Mouse (Mus musculus): ENCODE data around the gene Itpa.
"Not testable (repeated sequence)": the region's sequence is repeated elsewhere in the genome, so short reads cannot be mapped to it uniquely, and the experiment has no call there.

Gene Itpa

DNA sequence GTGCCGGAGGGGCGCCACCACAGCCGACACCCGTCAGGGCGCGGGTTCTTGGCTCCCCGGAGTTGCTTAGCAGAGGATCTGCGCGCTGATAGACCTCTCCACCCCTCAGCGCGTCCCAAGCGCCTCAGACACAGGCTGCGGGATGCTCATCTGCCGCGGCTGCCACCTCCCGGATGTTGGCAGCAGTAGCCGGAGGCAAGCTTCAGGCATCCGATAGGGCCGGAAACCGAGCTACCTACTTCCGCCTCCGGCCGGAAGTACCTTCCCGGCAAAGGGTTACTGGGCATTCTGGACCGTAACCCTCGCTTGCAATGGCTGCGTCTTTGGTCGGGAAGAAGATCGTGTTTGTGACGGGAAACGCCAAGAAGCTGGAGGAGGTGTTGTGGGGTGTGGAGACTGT lies at the start of gene Itpa:
Itpa (plus strand) TSS at position 52 of the 400 bp plus-strand sequence.
- peak; percentile 76 for ATAC-seq (ENCODE audit: insufficient number of reproducible peaks, low FRiP score, low TSS enrichment)

GRCm38 (mm10) chr2:130618972-130619371 lies 48.4 kb upstream of the Itpa start:
- ATAC-seq (ENCODE audit: insufficient number of reproducible peaks, low FRiP score, low TSS enrichment) = no peak

DNA sequence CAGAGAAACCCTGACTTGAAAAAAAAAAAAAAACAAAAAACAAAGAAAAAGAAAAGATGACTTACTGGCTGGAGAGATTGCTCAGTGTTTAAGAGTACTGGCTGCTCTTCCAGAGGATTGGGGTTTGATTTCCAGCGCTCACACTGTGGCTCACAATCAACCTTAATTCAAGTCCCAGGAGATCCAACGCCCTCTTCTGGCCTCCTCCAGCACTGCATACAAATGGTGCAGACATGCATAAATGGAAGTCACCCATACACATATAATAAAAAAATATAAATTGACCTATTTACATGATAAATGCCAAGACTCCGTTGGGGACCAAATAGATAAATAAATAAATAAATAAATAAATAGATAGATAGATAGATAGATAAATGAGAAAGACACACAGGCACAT lies 39.0 kb upstream of the Itpa start:
- no peak for ATAC-seq (ENCODE audit: insufficient number of reproducible peaks, low FRiP score, low TSS enrichment)

DNA sequence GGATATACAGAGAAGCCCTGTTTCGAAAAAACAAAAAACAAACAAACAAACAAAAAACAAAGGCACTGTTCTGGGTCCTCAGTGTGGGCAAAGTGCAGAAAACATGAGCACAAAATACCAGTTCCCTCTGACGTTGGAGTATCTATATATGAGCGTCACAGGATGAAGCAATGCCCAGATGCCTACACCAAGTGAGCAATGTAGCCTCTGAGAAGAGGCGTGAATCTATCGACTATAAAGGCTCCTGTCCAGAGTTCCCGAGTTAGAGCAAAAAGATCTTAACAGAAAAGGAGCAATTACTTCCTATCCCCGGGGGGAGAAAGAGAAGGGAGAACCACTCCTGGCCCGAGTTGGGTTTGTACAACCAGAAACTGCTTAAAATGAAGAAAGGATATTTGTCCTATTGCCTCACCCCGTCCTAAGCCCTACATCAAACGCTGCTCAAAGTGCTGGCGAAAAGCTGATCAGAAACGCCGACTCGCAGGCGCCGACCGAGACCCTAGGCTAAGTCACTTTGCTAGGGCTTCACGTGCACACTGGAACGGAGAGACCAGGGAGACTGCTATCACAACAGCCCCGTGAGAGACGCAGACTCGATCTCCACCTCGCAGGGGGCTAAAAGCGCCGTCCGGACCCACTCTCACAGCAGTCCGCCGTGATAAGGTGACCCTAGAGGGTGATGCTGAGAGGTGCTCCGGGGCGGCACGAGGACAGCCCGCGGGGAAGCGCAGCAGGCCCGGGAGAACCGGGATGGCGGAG lies 38.2 kb upstream of the Itpa start:
- peak; percentile 29; the same call in 1 of the 2 replicates for ATAC-seq (ENCODE audit: insufficient number of reproducible peaks, low FRiP score, low TSS enrichment)

GRCm38 (mm10) chr2:130629839-130630203 lies 37.6 kb upstream of the Itpa start, which contains the start of the genes Fastkd5 and Ubox5:
Gene Fastkd5 (minus strand): TSS chr2:130630027.
Gene Ubox5 (minus strand): TSS chr2:130630038.
- ATAC-seq (ENCODE audit: insufficient number of reproducible peaks, low FRiP score, low TSS enrichment) = peak; percentile 68

- no peak for ATAC-seq (ENCODE audit: insufficient number of reproducible peaks, low FRiP score, low TSS enrichment)
These were observed 35.0 kb upstream of the Itpa start for GRCm38 (mm10) chr2:130632416-130632815.

DNA sequence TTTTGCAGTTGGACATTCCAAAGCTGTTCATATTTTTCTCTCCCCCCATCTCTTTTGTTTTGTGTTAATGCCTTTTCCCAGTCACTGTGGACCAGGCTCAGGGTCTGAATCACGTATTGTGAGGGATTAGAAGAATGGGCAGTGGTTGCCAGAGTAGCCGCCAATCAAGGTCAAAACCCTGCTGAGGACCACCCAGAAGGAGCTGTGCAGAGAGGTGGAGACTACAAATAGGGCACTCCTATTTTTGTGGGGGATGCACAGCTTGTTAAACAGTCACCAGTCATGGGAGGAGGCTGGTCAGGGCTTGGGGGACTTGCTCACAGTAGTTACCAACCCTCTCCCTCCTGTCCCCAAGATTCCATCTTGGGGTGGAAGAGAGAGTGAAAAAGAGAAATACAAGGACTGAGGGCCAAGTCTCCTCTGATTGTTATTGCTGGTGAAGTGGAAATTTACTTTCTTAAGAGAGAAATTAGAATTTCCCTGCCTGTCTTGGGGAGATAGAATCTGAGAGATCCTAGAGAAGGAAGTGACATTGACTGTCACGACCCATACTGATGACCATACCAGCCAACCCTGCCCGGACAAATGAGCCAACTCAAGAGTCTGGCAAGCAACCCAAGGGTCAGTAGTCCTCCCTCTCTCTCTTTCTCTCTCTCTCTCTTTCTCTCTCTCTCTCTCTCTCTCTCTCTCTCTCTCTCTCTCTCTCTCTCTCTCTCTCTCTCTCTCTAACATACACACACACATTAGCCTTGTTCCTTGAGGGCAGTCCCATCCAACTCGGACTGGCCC lies 34.3 kb upstream of the Itpa start:
- ATAC-seq (ENCODE audit: insufficient number of reproducible peaks, low FRiP score, low TSS enrichment) = no peak

GRCm38 (mm10) chr2:130634006-130634738 lies 33.2 kb upstream of the Itpa start:
- peak; percentile 76 for ATAC-seq (ENCODE audit: insufficient number of reproducible peaks, low FRiP score, low TSS enrichment)

- ATAC-seq (ENCODE audit: insufficient number of reproducible peaks, low FRiP score, low TSS enrichment) = peak; percentile 37; the same call in 1 of the 2 replicates
These were observed 32.5 kb upstream of the Itpa start for GRCm38 (mm10) chr2:130634739-130635411.

GRCm38 (mm10) chr2:130635847-130636246 lies 31.6 kb upstream of the Itpa start:
- no peak for ATAC-seq (ENCODE audit: insufficient number of reproducible peaks, low FRiP score, low TSS enrichment)

DNA sequence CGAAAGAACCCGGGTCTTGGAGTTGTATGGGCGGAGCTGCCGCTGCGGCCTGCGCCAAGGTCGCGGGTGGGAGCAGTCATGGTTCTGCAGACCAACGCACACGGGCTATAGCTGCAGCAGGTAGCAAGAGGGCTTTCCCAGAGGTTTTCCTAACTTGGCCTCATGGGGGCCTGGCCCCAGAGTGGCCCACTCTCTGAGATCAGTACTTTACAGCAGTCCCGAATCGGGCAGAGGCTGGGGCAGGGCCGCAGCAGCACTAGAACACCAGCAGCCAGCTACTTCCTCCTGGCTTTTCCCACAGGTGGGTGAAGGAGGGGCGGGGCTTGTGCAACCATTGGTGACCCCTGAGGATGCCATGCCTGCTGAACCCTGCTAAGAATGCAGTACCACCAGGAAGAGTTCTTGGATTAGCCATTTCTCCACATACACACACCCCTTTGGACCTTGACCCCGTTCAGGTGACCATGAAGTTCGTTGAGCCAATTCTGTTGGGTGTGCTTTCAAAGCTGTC lies 29.3 kb upstream of the Itpa start:
- ATAC-seq (ENCODE audit: insufficient number of reproducible peaks, low FRiP score, low TSS enrichment) = no peak

- no peak for ATAC-seq (ENCODE audit: insufficient number of reproducible peaks, low FRiP score, low TSS enrichment)
These were observed 28.1 kb upstream of the Itpa start for GRCm38 (mm10) chr2:130639276-130639675.

DNA sequence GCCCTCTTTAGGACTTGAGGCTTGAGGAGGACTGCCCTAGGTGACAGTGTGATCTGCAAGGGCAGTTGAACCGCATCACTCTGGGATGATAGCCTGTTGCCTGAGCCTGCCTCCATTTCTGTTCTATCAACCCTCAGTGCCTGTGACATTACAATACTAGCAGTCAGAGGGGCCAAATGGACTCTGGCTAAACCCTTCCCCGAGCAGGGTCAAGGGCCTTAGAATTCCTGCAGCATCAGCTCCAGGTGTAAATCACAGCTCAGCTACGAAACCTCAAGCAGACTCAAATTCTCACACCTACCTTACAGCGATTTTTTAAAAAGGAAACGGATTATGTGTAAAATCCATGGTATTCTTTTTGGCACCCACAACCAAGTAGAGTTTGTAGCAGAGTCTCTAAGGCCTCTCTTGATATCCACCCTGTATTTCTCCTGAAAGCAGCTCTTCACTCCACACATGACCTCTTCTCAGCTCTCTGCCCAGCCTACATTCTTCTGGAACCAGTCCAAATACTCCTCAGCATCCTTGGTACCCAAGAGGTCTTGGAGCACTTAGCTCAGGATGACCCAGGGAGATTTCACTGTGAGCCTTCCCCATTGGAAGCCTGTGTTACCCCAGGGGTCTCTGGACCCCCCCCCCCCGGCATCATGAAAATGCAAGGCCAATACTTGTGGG lies 25.9 kb upstream of the Itpa start:
- ATAC-seq (ENCODE audit: insufficient number of reproducible peaks, low FRiP score, low TSS enrichment) = no peak

GRCm38 (mm10) chr2:130642197-130642660 lies 25.2 kb upstream of the Itpa start:
- ATAC-seq (ENCODE audit: insufficient number of reproducible peaks, low FRiP score, low TSS enrichment) = peak; percentile 60

DNA sequence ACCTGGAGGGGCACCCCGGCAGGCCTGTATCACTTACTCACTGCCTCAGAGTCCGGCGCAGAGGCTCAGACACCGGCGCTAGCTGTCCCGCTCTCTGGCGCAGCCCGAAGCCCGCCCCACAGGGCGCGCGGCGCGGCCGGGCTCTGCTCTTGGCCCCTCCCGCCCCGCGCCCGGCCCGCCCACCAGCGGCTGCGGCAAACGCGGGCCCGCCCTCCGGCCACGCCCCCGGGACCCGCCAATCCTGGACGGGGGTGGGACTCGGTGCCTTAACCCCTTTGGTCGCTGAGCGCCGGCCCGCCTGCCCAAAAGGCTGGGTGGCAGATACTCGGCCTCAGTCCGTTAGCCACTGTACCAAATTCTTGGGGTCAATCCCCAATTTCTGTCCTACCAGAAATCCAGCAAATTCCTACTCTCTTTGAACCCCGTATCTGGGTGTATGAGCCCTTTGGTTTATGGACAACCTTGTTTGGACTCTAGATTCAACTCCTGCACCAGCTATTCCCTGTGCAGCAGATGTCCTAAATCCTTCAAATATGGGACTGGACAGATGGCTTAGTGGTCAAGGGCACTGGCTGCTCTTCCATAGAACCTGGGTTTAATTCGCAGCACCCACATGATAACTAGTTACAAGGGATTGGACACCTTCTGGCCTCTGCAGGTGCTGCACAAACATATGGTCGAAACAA lies 24.6 kb upstream of the Itpa start, which contains the start of gene Lzts3:
Lzts3 (minus strand) TSS at position 120 of the 686 bp plus-strand sequence.
- peak; percentile 88 for ATAC-seq (ENCODE audit: insufficient number of reproducible peaks, low FRiP score, low TSS enrichment)

- no peak for ATAC-seq (ENCODE audit: insufficient number of reproducible peaks, low FRiP score, low TSS enrichment)
These were observed 22.2 kb upstream of the Itpa start for GRCm38 (mm10) chr2:130645198-130645597.

- not testable (repeated sequence) for ATAC-seq (ENCODE audit: insufficient number of reproducible peaks, low FRiP score, low TSS enrichment)
These were observed 18.4 kb upstream of the Itpa start for GRCm38 (mm10) chr2:130649028-130649427.

DNA sequence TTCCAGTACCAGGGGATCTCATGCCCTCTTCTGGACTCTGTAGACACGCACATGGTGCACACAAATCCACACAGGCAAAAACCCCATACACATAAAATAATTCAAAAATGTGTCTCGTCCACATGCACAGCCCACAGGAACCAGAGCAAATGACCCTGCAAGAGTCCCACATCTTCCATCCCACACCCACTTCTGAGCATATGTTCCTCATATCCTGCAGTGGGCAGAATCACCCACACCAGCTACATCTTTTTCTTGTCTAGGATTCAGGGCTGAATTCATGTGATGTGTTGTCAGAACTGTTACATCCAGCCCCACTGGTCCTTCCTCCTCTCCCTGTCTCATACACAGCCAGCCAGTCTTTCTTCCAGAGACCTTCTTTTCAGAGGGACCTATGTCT lies 14.1 kb upstream of the Itpa start:
- ATAC-seq (ENCODE audit: insufficient number of reproducible peaks, low FRiP score, low TSS enrichment) = no peak

GRCm38 (mm10) chr2:130653760-130654159 lies 13.7 kb upstream of the Itpa start:
- no peak for ATAC-seq (ENCODE audit: insufficient number of reproducible peaks, low FRiP score, low TSS enrichment)
